Mouse (Mus musculus) thymus, adult 2 months (tissue): Measurements from ENCODE around the gene Neurl4.

Source experiments
- CTCF ChIP-seq: fragments of 200-500 bp; IDR thresholded peaks from 2 replicates; pipeline ENCODE4 v1.5.1; 2012; ENCODE audit warnings: mild to moderate bottlenecking, control low read depth, low read length, moderate library complexity, borderline replicate concordance; ENCODE audit not compliant: control insufficient read depth, poor library complexity, insufficient read depth; ENCODE audit errors: extremely low read depth
- POLR2A ChIP-seq: fragments of 200-500 bp; IDR thresholded peaks from 2 replicates; pipeline ENCODE4 v1.6.1; 2012; ENCODE audit warnings: mild to moderate bottlenecking, low read length, control low read depth, moderate library complexity; ENCODE audit not compliant: control insufficient read depth, poor library complexity, insufficient read depth; ENCODE audit errors: extremely low read depth

- no peak for TF ChIP-seq CTCF
- no peak for TF ChIP-seq POLR2A
Observed at GRCm38 (mm10) chr11:69922012-69922756, 21.3 kb downstream of the Neurl4 start.
